Mouse (Mus musculus) forebrain, embryonic 15.5 days (tissue): ENCODE data around the gene Chrna1. TPM values are rescaled to one million over a fixed set of nuclear protein-coding genes. Genes with fewer than 3 reads are reported as not detected.

Source experiments
- ATAC-seq: fragments of 200-750 bp; cut with Nextera tagmentation; replicated peaks from 2 replicates; pipeline ENCODE4 v1.8.0; 2017; ENCODE audit warnings: mild to moderate bottlenecking, moderate TSS enrichment, moderate library complexity
- H3K27ac ChIP-seq: fragments of 300-500 bp; sonication (generic); replicated peaks from 2 replicates; pipeline ENCODE4 v1.5.1; 2015; ENCODE audit warnings: mild to moderate bottlenecking, inconsistent platforms
- H3K27me3 ChIP-seq: fragments of 300-500 bp; sonication (generic); 2 replicates; pipeline ENCODE4 v1.6.1; 2015; ENCODE audit warnings: inconsistent platforms
- H3K36me3 ChIP-seq: fragments of 300-500 bp; sonication (generic); 2 replicates; pipeline ENCODE4 v1.6.1; 2015; ENCODE audit warnings: mild to moderate bottlenecking, inconsistent platforms
- H3K4me1 ChIP-seq: fragments of 300-500 bp; sonication (generic); 2 replicates; pipeline ENCODE4 v1.6.1; 2015; ENCODE audit warnings: inconsistent platforms
- H3K4me2 ChIP-seq: fragments of 300-500 bp; sonication (generic); replicated peaks from 2 replicates; pipeline ENCODE4 v1.6.1; 2015; ENCODE audit warnings: mild to moderate bottlenecking, inconsistent platforms
- H3K4me3 ChIP-seq: fragments of 300-500 bp; sonication (generic); 2 replicates; pipeline ENCODE4 v1.5.1; 2015; ENCODE audit warnings: mild to moderate bottlenecking, inconsistent platforms
- H3K9ac ChIP-seq: fragments of 300-500 bp; sonication (generic); replicated peaks from 2 replicates; pipeline ENCODE4 v1.6.1; 2015; ENCODE audit warnings: mild to moderate bottlenecking, inconsistent platforms
- H3K9me3 ChIP-seq: fragments of 300-500 bp; sonication (generic); 2 replicates; pipeline ENCODE4 v1.6.1; 2016; ENCODE audit warnings: inconsistent platforms
- WGBS: fragments of 180-500 bp; shearing (Covaris S2); methylation state at CpG from one replicate; pipeline ENCODE4 v1.1.7; 2015; ENCODE audit warnings: mixed read lengths; 5-methylcytosine and 5-hydroxymethylcytosine counted together
- polyA plus RNA-seq: library from polyadenylated mRNA; unstranded; fragments of >200 nt; fragmentation: Nextera tagmentation; extraction: Ambion mirVana; gene quantifications from 2 replicates; pipeline ENCODE4 v1.2.1, GENCODE M21; 2015

Gene Chrna1
- polyA plus RNA-seq, 1 experiment from 2014 or later, result 0.11 TPM

DNA sequence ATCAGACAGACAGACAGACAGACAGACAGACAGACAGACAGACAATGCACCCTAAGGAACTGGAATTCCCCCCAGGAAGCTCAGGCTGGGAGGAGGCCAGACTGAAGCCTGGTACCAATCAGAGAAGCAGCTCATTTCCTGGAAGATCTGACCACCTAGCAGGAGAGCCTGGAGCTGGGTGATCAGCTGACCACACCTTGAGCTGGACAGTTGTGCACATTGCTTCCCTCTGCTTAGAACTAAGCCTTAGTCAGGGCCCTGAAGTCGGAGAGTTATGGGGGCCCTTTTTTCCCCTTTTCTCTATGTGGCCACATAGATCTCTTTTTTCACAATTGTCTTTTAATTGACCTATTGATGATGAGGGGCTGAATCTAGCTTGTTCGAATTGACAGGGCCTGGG lies 27.0 kb upstream of the Chrna1 start:
- ATAC-seq, result no peak
- Histone ChIP-seq H3K27me3 (no peaks in the 10 kb centered on the region), H3K4me3 (no peak overlapping the region), H3K27ac (no peak overlapping the region), H3K4me2 (no peak overlapping the region), H3K4me1 (peaks cover 7% of the 10 kb centered on the region), H3K36me3 (0 out of 2 replicates have a peak, but pooled peaks cover 4% of the 10 kb centered on the region), H3K9me3 (no peaks in the 10 kb centered on the region), H3K9ac (no peak overlapping the region)
- WGBS, result 60% methylated on average over 2 of the region's 2 CpGs

DNA sequence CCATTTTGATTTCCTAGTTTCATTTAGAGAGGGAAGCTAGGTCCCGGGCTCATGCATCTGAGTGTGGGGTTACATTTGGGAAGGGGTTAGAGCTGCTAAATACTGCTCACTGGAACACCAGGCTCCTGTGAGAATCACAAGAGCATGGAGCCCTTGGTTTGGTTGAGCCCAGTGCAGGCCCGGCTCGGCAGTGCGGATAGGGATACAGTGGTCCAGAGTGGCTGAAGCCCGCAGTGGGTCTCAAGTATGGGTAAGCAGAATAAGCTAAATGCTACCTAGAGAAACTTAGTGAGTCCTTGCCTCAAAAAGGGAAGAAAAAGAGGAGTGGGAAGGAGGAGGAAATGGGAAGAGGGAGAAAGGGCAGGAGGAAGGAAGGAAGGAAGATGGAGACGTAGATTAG lies 26.5 kb upstream of the Chrna1 start:
- Histone ChIP-seq H3K4me2 (no peak overlapping the region), H3K27ac (no peak overlapping the region; the same call in 1 of the 2 replicates), H3K9me3 (no peaks in the 10 kb centered on the region), H3K4me1 (peaks cover 7% of the 10 kb centered on the region), H3K36me3 (0 out of 2 replicates have a peak, but pooled peaks cover 4% of the 10 kb centered on the region), H3K4me3 (no peak overlapping the region), H3K9ac (no peak overlapping the region), H3K27me3 (no peaks in the 10 kb centered on the region)
- WGBS, result 91% methylated on average over 6 of the region's 6 CpGs
- no peak for ATAC-seq

DNA sequence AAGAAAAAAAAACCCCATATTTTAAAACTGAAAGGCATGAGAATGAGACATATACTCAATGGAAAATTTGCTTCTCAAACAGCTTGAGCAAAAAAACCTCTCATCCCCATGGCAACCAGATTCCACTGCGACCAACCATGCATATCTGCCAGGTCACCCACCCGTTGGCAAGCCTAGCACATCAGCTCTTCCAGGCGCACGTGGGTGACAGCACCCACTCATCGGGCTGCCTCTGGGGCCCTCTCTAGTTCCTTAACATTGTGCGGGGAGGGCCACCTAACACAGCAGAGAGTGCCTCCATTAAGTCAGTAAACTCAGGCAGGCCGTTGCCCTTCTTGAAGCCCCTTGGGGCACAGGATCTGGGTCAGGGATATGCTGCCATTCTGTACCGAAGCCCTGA lies 24.9 kb upstream of the Chrna1 start:
- Histone ChIP-seq H3K27me3 (no peaks in the 10 kb centered on the region), H3K4me1 (peaks cover 7% of the 10 kb centered on the region), H3K9ac (no peak overlapping the region), H3K9me3 (no peaks in the 10 kb centered on the region), H3K27ac (peak overlapping the region; percentile 47; the same call in 1 of the 2 replicates), H3K4me3 (no peak overlapping the region), H3K4me2 (no peak overlapping the region), H3K36me3 (no peaks in the 10 kb centered on the region)
- WGBS, result 57% methylated on average over 8 of the region's 8 CpGs
- ATAC-seq, result peak; percentile 74

DNA sequence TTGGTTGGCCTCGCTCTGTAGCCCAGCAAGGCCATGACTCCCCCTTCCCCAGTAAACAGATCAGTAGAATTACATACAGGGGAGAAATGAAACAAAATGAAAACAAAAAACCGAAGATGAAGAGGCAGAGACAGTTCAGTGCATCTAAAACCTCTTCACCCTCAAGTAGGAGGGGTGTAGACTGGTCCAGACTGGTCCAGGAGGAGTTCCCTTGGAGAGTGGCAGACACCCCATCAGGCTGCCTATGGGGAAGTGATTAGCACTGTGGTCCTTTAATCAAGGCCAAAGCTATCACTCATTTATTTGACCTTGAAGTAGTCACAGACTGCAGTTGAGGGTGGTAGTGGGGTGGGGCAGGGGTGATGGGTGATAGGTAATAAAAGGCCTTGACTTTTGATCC lies 24.4 kb upstream of the Chrna1 start:
- no peaks in the 10 kb centered on the region for H3K27me3 ChIP-seq
- no peak overlapping the region for H3K4me3 ChIP-seq
- peaks cover 7% of the 10 kb centered on the region for H3K4me1 ChIP-seq
- no peak overlapping the region for H3K9ac ChIP-seq
- no peaks in the 10 kb centered on the region for H3K9me3 ChIP-seq
- peak overlapping the region; percentile 47; the same call in 1 of the 2 replicates for H3K27ac ChIP-seq
- H3K4me2 ChIP-seq, result no peak overlapping the region
- WGBS, result 86% methylated on average over 2 of the region's 2 CpGs
- no peak for ATAC-seq
- no peaks in the 10 kb centered on the region for H3K36me3 ChIP-seq

DNA sequence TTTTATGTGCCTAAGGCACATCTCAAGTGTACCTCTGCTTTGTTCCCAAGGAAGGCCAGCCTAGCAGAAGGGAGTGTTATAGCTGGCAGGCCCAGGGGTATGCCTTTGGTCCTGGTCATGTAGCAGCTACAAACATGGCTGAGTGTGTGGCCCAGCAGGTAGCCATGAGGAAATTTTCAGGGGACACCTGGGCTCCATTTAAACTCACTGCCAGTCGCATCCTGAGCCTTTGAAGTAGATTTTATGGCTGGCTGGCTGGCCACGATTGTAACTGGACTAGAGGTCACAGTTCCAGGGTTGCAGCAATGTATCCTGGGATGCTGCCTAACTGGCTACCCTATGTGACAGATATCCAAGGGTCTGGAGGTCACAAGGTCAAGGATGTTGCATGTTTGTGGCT lies 20.5 kb upstream of the Chrna1 start:
- H3K27ac ChIP-seq, result no peak overlapping the region
- 74% methylated on average over 2 of the region's 2 CpGs for WGBS
- H3K9ac ChIP-seq, result no peak overlapping the region
- no peaks in the 10 kb centered on the region for H3K9me3 ChIP-seq
- H3K4me2 ChIP-seq, result no peak overlapping the region
- ATAC-seq, result no peak
- H3K4me1 ChIP-seq, result peaks cover 12% of the 10 kb centered on the region
- no peaks in the 10 kb centered on the region for H3K27me3 ChIP-seq
- H3K4me3 ChIP-seq, result no peak overlapping the region
- H3K36me3 ChIP-seq, result no peaks in the 10 kb centered on the region

DNA sequence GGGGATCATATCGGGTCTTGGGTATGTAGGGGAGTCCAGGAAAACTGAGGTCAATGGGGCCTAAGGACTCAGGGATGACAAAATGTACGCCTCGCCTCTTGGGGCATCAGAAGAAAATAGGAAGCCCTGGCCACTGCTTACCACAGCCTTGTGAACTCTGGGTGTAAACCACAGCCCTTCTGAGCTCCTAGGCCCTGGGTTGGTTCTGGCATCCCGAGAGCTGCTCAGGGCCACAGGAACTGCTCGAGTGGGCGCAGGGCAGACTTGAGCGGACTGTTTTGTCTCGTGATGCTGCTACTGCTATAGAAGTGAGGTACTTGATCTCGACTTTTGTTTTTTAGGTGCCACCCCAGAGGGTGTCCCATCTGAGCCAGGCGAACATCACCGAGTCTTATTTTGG lies 17.6 kb upstream of the Chrna1 start:
- Histone ChIP-seq H3K4me3 (no peak overlapping the region), H3K4me1 (0 out of 2 replicates have a peak, but pooled peaks cover 5% of the 10 kb centered on the region), H3K9me3 (no peaks in the 10 kb centered on the region), H3K9ac (no peak overlapping the region), H3K27ac (no peak overlapping the region), H3K36me3 (no peaks in the 10 kb centered on the region), H3K27me3 (no peaks in the 10 kb centered on the region), H3K4me2 (no peak overlapping the region)
- WGBS, result 95% methylated on average over 11 of the region's 11 CpGs
- no peak for ATAC-seq

DNA sequence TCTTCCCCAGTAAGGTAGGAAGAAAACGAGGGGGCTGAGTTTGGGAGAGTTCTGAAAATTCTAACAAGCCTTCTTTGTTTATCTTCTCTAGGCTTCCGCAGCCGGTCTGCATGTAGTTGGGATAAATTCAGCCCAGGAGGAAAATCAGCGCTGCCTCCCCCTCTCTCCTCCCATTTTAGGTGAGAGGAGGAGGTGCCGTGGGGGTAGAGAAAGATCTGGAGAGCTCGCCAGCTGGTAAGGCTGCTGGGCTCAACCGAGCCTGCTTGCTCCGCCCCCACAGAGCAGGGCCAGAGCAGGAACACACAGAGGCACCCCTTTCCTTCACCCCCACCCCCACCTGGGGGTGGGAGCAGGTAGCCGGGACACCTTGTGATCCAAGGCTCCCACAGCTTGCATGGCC lies 16.6 kb upstream of the Chrna1 start:
- WGBS, result 25% methylated on average over 9 of the region's 9 CpGs
- no peak; the same call in 1 of the 2 replicates for ATAC-seq

DNA sequence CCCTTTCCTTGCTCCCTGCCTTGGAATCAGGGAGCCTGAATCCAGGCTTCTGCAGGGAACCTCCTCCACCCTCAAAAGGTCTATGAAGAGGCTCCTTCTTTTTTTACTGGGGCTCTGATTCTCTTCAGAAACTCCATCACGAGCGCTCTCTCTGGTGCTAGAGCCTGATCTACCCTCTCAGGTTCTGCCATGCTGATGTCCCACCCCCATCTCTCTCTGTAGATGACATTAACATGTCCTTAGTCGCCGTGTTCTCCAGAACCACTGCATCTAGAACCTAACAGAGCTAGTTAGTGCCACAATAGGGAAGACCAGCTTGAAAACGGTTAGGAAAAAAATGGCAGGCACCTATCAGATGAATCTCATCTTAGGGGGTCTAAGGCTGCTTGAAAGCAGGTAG lies 16.2 kb upstream of the Chrna1 start:
- no peak overlapping the region for H3K27ac ChIP-seq
- H3K4me1 ChIP-seq, result 0 out of 2 replicates have a peak, but pooled peaks cover 5% of the 10 kb centered on the region
- WGBS, result 81% methylated on average over 5 of the region's 5 CpGs
- H3K9ac ChIP-seq, result no peak overlapping the region
- no peaks in the 10 kb centered on the region for H3K27me3 ChIP-seq
- no peaks in the 10 kb centered on the region for H3K9me3 ChIP-seq
- no peak overlapping the region for H3K4me3 ChIP-seq
- no peaks in the 10 kb centered on the region for H3K36me3 ChIP-seq
- ATAC-seq, result no peak
- H3K4me2 ChIP-seq, result 0 out of 2 replicates have a peak overlapping the region, but pooled peaks have one; percentile 8

More for the DNA sequence above, 16.6 kb upstream of the Chrna1 start:
- Histone ChIP-seq H3K4me1 (0 out of 2 replicates have a peak, but pooled peaks cover 5% of the 10 kb centered on the region), H3K4me2 (0 out of 2 replicates have a peak overlapping the region, but pooled peaks have one; percentile 8), H3K27me3 (no peaks in the 10 kb centered on the region), H3K4me3 (no peak overlapping the region), H3K36me3 (no peaks in the 10 kb centered on the region), H3K9me3 (no peaks in the 10 kb centered on the region), H3K9ac (no peak overlapping the region), H3K27ac (no peak overlapping the region)

DNA sequence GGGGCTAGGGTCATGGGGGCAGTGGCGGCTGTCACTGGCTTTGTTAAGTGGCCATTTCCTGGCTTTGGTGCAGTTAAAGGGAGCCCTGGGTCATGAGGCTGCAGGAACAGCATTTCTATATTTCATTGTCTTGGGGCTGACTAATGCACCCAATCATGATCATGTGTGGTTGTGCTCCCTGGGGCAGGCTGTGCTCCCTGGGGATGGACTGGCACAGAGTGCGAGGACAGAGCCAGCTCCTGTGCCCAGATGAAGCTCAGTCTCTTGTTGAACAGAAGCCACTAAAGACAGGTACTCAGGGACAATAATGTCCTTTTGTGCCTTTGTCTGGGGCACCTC lies 12.9 kb upstream of the Chrna1 start:
- WGBS, result 72% methylated on average over 2 of the region's 2 CpGs

DNA sequence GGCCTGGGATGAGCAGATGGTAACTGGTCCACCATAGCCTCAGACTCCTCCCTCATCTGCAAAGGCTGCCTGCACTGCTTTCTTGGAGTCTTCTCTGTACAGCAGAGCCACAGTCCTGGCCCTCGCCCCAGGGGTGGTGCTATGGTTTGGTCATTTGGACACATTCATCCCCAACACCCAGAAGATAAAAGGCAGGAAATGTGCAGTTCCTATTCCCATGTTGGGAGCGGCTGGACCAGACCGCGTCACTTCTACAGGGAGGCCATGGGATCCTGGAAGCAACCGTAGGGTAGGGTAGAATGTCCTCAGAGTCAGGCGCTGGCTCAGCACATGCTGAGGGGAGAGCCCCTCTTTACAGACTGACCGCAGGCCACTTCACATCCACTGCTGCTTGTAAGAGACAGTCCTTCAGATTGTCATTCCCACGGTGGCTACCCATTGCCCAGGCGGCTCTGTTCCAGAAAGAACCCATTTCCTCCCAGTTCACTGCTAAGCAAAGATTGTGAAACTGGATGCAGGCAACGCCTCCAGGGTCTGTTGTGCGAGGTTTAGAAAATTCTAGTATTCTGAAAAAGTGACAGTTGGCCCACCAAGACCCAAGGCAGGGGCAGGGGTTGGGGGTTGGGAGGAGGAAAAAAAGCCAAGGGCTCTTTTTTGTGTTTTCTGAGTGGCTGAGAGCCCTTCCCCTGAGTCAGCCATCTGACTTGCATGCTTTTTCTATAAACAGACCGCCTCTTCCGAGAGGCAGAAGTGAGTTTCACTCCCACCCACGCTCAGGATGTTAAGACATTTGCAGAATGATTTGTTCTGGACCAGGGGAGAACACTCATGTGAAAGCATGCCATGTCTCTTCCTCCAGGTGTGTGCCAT lies 12.3 kb upstream of the Chrna1 start:
- Histone ChIP-seq H3K27ac (no peak overlapping the region), H3K4me2 (no peak overlapping the region), H3K4me1 (peaks cover 12% of the 10 kb centered on the region), H3K36me3 (no peaks in the 10 kb centered on the region), H3K27me3 (no peaks in the 10 kb centered on the region), H3K9me3 (no peaks in the 10 kb centered on the region), H3K4me3 (no peak overlapping the region), H3K9ac (no peak overlapping the region)
- no peak for ATAC-seq
- 79% methylated on average over 14 of the region's 14 CpGs for WGBS

More for the DNA sequence above, 12.9 kb upstream of the Chrna1 start:
- ATAC-seq, result no peak
- Histone ChIP-seq H3K4me2 (no peak overlapping the region), H3K27ac (no peak overlapping the region), H3K9ac (no peak overlapping the region), H3K4me1 (peaks cover 12% of the 10 kb centered on the region), H3K4me3 (no peak overlapping the region), H3K9me3 (no peaks in the 10 kb centered on the region), H3K27me3 (no peaks in the 10 kb centered on the region), H3K36me3 (no peaks in the 10 kb centered on the region)

DNA sequence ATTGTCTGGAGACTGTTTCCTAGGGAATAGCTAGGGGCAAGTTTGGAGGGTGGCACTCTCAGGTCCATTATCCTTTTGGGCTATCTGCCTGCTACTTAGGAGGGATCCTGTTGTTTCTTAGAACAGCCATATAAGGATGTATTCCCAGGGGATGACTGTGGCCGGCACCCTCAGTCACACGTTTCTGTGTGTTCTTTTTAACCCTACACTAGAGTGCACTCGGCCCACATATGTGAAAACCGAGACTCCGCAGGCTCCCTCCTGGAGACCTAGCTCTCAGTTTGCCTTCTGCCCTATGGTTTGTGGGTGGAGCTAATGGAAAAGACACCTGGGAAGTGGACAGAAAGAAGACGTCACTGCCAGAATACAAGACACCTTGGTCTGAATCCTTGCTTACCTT lies 11.1 kb upstream of the Chrna1 start:
- Histone ChIP-seq H3K36me3 (no peaks in the 10 kb centered on the region), H3K9me3 (no peaks in the 10 kb centered on the region), H3K9ac (no peak overlapping the region), H3K4me1 (peaks cover 11% of the 10 kb centered on the region), H3K27me3 (no peaks in the 10 kb centered on the region), H3K4me3 (no peak overlapping the region), H3K27ac (no peak overlapping the region), H3K4me2 (no peak overlapping the region)
- WGBS, result 62% methylated on average over 6 of the region's 6 CpGs
- ATAC-seq, result no peak

DNA sequence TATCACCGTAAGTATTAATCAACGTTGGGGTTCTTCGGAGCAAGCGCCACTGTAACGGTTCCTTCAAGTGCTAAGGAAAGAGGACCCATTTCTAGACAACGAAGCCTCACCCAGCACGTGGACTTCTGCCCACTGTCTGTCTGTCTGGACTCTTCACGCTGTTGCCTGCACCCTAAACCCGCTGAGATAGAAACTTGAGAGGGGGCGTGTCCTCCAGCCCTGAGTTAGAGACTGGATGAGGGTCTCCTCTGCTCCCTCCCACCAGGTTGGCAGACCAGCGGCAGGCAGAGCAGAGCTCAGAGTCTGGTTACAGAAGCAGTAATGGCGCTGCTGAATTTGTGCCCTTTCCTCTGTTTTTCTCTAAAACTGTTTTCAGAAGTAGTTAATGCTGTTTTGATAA lies 10.0 kb upstream of the Chrna1 start:
- peak; percentile 54; the same call in 1 of the 2 replicates for ATAC-seq
- H3K27ac ChIP-seq, result no peak overlapping the region
- peaks cover 19% of the 10 kb centered on the region for H3K4me1 ChIP-seq
- H3K36me3 ChIP-seq, result no peaks in the 10 kb centered on the region
- no peaks in the 10 kb centered on the region for H3K27me3 ChIP-seq
- peak overlapping the region; percentile 14; the same call in 1 of the 2 replicates for H3K4me3 ChIP-seq
- H3K9me3 ChIP-seq, result no peaks in the 10 kb centered on the region
- peak overlapping the region; percentile 36 for H3K4me2 ChIP-seq
- no peak overlapping the region for H3K9ac ChIP-seq
- 15% methylated on average over 12 of the region's 12 CpGs for WGBS
